Mouse (Mus musculus): Measurements from ENCODE around the gene Irs3. TPM values are rescaled to one million over a fixed set of nuclear protein-coding genes. Genes with fewer than 3 reads are reported as not detected.

Irs3 gene
- polyA plus RNA-seq, 1 experiment, result 0.35 TPM

- H3K36me3 ChIP-seq (ENCODE audit: control insufficient read depth, insufficient read depth, low read length), result peaks cover 5% of the 10 kb centered on the region; the same call in 1 of the 2 replicates
- H3K27ac ChIP-seq (ENCODE audit: insufficient read depth, low read depth, low read length), result no peak overlapping the region
- H3K4me3 ChIP-seq (ENCODE audit: low read depth, low read length), result no peak overlapping the region
- 37% methylated on average over 9 of the region's 9 CpGs for WGBS
- H3K27me3 ChIP-seq (ENCODE audit: control insufficient read depth, insufficient read depth, low read length), result no peaks in the 10 kb centered on the region
- peaks cover 6% of the 10 kb centered on the region for H3K4me1 ChIP-seq (ENCODE audit: control insufficient read depth, insufficient read depth, insufficient read length, low read length)
- TF ChIP-seq CTCF (IDR thresholded peaks at IDR 0.05; ENCODE audit: extremely low read depth, insufficient read length, insufficient replicate concordance, low read depth, low read length), result no peak
- no peak for TF ChIP-seq POLR2A (IDR thresholded peaks at IDR 0.05; ENCODE audit: low read depth, low read length)
Measured at GRCm38 (mm10) chr5:137647827-137648601, 2.5 kb upstream of the Irs3 start.

- TF ChIP-seq POLR2A (IDR thresholded peaks at IDR 0.05; ENCODE audit: low read depth, low read length) (no peak), CTCF (IDR thresholded peaks at IDR 0.05; ENCODE audit: extremely low read depth, insufficient read length, insufficient replicate concordance, low read depth, low read length) (no peak)
- Histone ChIP-seq H3K36me3 (ENCODE audit: control insufficient read depth, insufficient read depth, low read length) (peaks cover 23% of the 10 kb centered on the region), H3K4me1 (ENCODE audit: control insufficient read depth, insufficient read depth, insufficient read length, low read length) (peaks cover 6% of the 10 kb centered on the region), H3K27me3 (ENCODE audit: control insufficient read depth, insufficient read depth, low read length) (no peaks in the 10 kb centered on the region), H3K27ac (ENCODE audit: insufficient read depth, low read depth, low read length) (no peak overlapping the region), H3K4me3 (ENCODE audit: low read depth, low read length) (peak overlapping the region; percentile 57)
- 5% methylated on average over 44 of the region's 44 CpGs for WGBS
Measured at GRCm38 (mm10) chr5:137645091-137645651, 343 bp downstream of the Irs3 start.

- WGBS, result 67% methylated on average over 19 of the region's 19 CpGs
- TF ChIP-seq CTCF (IDR thresholded peaks at IDR 0.05; ENCODE audit: extremely low read depth, insufficient read length, insufficient replicate concordance, low read depth, low read length) (no peak), POLR2A (IDR thresholded peaks at IDR 0.05; ENCODE audit: low read depth, low read length) (no peak)
- no peak overlapping the region for H3K27ac ChIP-seq (ENCODE audit: insufficient read depth, low read depth, low read length)
- H3K36me3 ChIP-seq (ENCODE audit: control insufficient read depth, insufficient read depth, low read length), result peaks cover 30% of the 10 kb centered on the region
- no peak overlapping the region for H3K4me3 ChIP-seq (ENCODE audit: low read depth, low read length)
- peaks cover 6% of the 10 kb centered on the region for H3K4me1 ChIP-seq (ENCODE audit: control insufficient read depth, insufficient read depth, insufficient read length, low read length)
- H3K27me3 ChIP-seq (ENCODE audit: control insufficient read depth, insufficient read depth, low read length), result no peaks in the 10 kb centered on the region
Measured at GRCm38 (mm10) chr5:137644484-137644883, 1.0 kb downstream of the Irs3 start.

- 48% methylated on average over 4 of the region's 4 CpGs for WGBS
- Histone ChIP-seq H3K27ac (ENCODE audit: insufficient read depth, low read depth, low read length) (no peak overlapping the region), H3K27me3 (ENCODE audit: control insufficient read depth, insufficient read depth, low read length) (no peaks in the 10 kb centered on the region), H3K4me3 (ENCODE audit: low read depth, low read length) (no peak overlapping the region), H3K4me1 (ENCODE audit: control insufficient read depth, insufficient read depth, insufficient read length, low read length) (peaks cover 6% of the 10 kb centered on the region), H3K36me3 (ENCODE audit: control insufficient read depth, insufficient read depth, low read length) (peaks cover 46% of the 10 kb centered on the region)
- TF ChIP-seq POLR2A (IDR thresholded peaks at IDR 0.05; ENCODE audit: low read depth, low read length), result no peak
- no peak for TF ChIP-seq CTCF (IDR thresholded peaks at IDR 0.05; ENCODE audit: extremely low read depth, insufficient read length, insufficient replicate concordance, low read depth, low read length)
Measured at GRCm38 (mm10) chr5:137642886-137643285, 2.6 kb downstream of the Irs3 start.

GRCm38 (mm10) chr5:137641054-137641453, 4.5 kb downstream of the Irs3 start, which contains the start of gene Sap25:
Sap25 (plus strand) TSS chr5:137641334.
- TF ChIP-seq POLR2A (IDR thresholded peaks at IDR 0.05; ENCODE audit: low read depth, low read length) (0 out of 2 replicates have a peak, but pooled peaks have one; percentile 2), CTCF (IDR thresholded peaks at IDR 0.05; ENCODE audit: extremely low read depth, insufficient read length, insufficient replicate concordance, low read depth, low read length) (peak; percentile 38; the same call in 1 of the 2 replicates)
- 82% methylated on average over 19 of the region's 19 CpGs for WGBS
- Histone ChIP-seq H3K36me3 (ENCODE audit: control insufficient read depth, insufficient read depth, low read length) (peaks cover 64% of the 10 kb centered on the region), H3K27ac (ENCODE audit: insufficient read depth, low read depth, low read length) (no peak within 1 kb of the TSS), H3K4me3 (ENCODE audit: low read depth, low read length) (no peak within 1 kb of the TSS), H3K4me1 (ENCODE audit: control insufficient read depth, insufficient read depth, insufficient read length, low read length) (peaks cover 6% of the 10 kb centered on the region), H3K27me3 (ENCODE audit: control insufficient read depth, insufficient read depth, low read length) (no peaks in the 10 kb centered on the region)

- Histone ChIP-seq H3K27ac (ENCODE audit: insufficient read depth, low read depth, low read length) (no peak overlapping the region), H3K36me3 (ENCODE audit: control insufficient read depth, insufficient read depth, low read length) (peaks cover 77% of the 10 kb centered on the region), H3K4me1 (ENCODE audit: control insufficient read depth, insufficient read depth, insufficient read length, low read length) (no peaks in the 10 kb centered on the region), H3K27me3 (ENCODE audit: control insufficient read depth, insufficient read depth, low read length) (no peaks in the 10 kb centered on the region), H3K4me3 (ENCODE audit: low read depth, low read length) (no peak overlapping the region)
- WGBS, result 84% methylated on average over 7 of the region's 7 CpGs
- TF ChIP-seq CTCF (IDR thresholded peaks at IDR 0.05; ENCODE audit: extremely low read depth, insufficient read length, insufficient replicate concordance, low read depth, low read length) (no peak), POLR2A (IDR thresholded peaks at IDR 0.05; ENCODE audit: low read depth, low read length) (no peak)
Measured at GRCm38 (mm10) chr5:137639472-137639871, 6.0 kb downstream of the Irs3 start.

- TF ChIP-seq CTCF (IDR thresholded peaks at IDR 0.05; ENCODE audit: extremely low read depth, insufficient read length, insufficient replicate concordance, low read depth, low read length) (no peak), POLR2A (IDR thresholded peaks at IDR 0.05; ENCODE audit: low read depth, low read length) (no peak)
- 50% methylated on average over 12 of the region's 12 CpGs for WGBS
- Histone ChIP-seq H3K27ac (ENCODE audit: insufficient read depth, low read depth, low read length) (no peak overlapping the region), H3K4me1 (ENCODE audit: control insufficient read depth, insufficient read depth, insufficient read length, low read length) (peaks cover 18% of the 10 kb centered on the region), H3K36me3 (ENCODE audit: control insufficient read depth, insufficient read depth, low read length) (peaks cover 46% of the 10 kb centered on the region), H3K27me3 (ENCODE audit: control insufficient read depth, insufficient read depth, low read length) (no peaks in the 10 kb centered on the region), H3K4me3 (ENCODE audit: low read depth, low read length) (no peak overlapping the region)
Measured at GRCm38 (mm10) chr5:137633397-137634084, 12.0 kb downstream of the Irs3 start.

Data from small intestine, adult 2 months (tissue).